ENCODE assay signal across 10 mouse cellular contexts in the genomic region with DNA sequence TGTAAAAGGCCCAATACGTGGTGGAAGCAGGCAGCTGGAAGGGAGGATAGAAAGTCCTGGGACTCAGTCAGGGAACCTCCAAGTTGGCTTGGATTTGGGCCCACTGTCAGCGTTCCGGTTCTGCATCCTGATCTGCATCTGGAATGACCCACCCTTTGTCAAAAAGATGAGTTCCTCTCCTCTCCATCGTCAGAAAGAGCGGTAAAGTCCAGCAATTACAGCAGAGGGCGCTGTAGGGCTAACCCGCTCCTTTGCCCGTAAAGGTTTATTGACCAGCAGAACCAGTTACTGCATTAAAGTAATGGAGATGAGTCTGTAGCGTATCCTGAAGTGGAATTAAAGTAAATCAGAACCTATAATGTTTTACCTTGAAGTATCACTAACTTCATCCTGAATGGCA. TPM values are rescaled to one million over a fixed set of nuclear protein-coding genes. Genes with fewer than 3 reads are reported as not detected.
A peak's percentile ranks its signal among the peaks of the same experiment; 100 is the strongest.
DNase-seq lines count a peak whose midpoint lies in the region; ATAC-seq and TF ChIP-seq lines count a peak whose summit lies in the region.
"Had no signal": no experiment of that assay in that cellular context is flagged by ENCODE, and none has a peak within 500 bp of the region (broad histone marks: within the 10 kb centered on the region; RNA-seq: fewer than 3 reads in every experiment).

No protein-coding gene starts in this region.

- H3K4me1 ChIP-seq in liver, adult 2 months (ENCODE audit: control insufficient read depth, insufficient read depth, low read length), result no peaks in the 10 kb centered on the region
- no peaks in the 10 kb centered on the region for H3K4me1 ChIP-seq in liver, embryonic 11.5 days (replicated peaks; ENCODE audit: control insufficient read depth, insufficient read depth, low read length)
- no peaks in the 10 kb centered on the region for H3K4me1 ChIP-seq in liver, embryonic 13.5 days (replicated peaks)
- H3K4me1 ChIP-seq: midbrain, embryonic 12.5 days had no signal

- no peak overlapping the region for H3K27ac ChIP-seq in liver, adult 2 months (replicated peaks; ENCODE audit: insufficient read depth, low read depth, low read length)
- no peak overlapping the region for H3K27ac ChIP-seq in liver, embryonic 11.5 days (ENCODE audit: low read depth, low read length)
- H3K27ac ChIP-seq in liver, embryonic 13.5 days, result no peak overlapping the region
- H3K27ac ChIP-seq: midbrain, embryonic 12.5 days had no signal

- no peaks in the 10 kb centered on the region for H3K27me3 ChIP-seq in liver, adult 2 months (ENCODE audit: control insufficient read depth, insufficient read depth, low read length)
- H3K27me3 ChIP-seq in liver, embryonic 11.5 days (replicated peaks; ENCODE audit: control insufficient read depth, insufficient read depth, low read length), result peaks cover 17% of the 10 kb centered on the region
- peaks cover 51% of the 10 kb centered on the region for H3K27me3 ChIP-seq in liver, embryonic 13.5 days
- H3K27me3 ChIP-seq: midbrain, embryonic 12.5 days had no signal

- TF ChIP-seq CTCF in liver, adult 2 months (IDR thresholded peaks at IDR 0.05; ENCODE audit: low read depth, low read length), result peak; percentile 68

- no peak overlapping the region for H3K4me3 ChIP-seq in liver, adult 2 months (ENCODE audit: insufficient read depth, low read depth, low read length)
- H3K4me3 ChIP-seq in liver, embryonic 11.5 days (ENCODE audit: low read depth, low read length), result no peak overlapping the region
- H3K4me3 ChIP-seq in liver, embryonic 13.5 days (replicated peaks), result no peak overlapping the region
- H3K4me3 ChIP-seq: midbrain, embryonic 12.5 days had no signal

- H3K9me3 ChIP-seq in liver, embryonic 11.5 days (ENCODE audit: control insufficient read depth, low read length), result no peaks in the 10 kb centered on the region
- H3K9me3 ChIP-seq in liver, embryonic 13.5 days (replicated peaks), result no peaks in the 10 kb centered on the region
- H3K9me3 ChIP-seq: midbrain, embryonic 12.5 days had no signal

- no peak for ATAC-seq in CD4-positive, CD25-positive, alpha-beta regulatory T cell, adult 4 months
- no peak for ATAC-seq in liver, embryonic 11.5 days (replicated peaks; ENCODE audit: low FRiP score)
- ATAC-seq in liver, embryonic 13.5 days (ENCODE audit: low read depth), result no peak

- DNase-seq in CD4-positive, CD25-positive, alpha-beta regulatory T cell, adult 2 months (ENCODE audit: low read depth, low spot score), result peak; percentile 76
- peak; percentile 42 for DNase-seq in liver, adult 2 months (ENCODE audit: extremely low read depth, low read depth, low spot score)
- DNase-seq in liver, embryonic 11.5 days (ENCODE audit: low spot score), result no peak
- peak; percentile 43 for DNase-seq in brain, adult 2 months (ENCODE audit: low read depth, low spot score)
- peak; percentile 57 for DNase-seq in gastrocnemius, postnatal 10 days
- peak; percentile 29 for DNase-seq in liver, embryonic 13.5 days
- peak; percentile 18 for DNase-seq in spleen, adult 12 weeks (ENCODE audit: low spot score)

- no peak overlapping the region for H3K4me2 ChIP-seq in liver, embryonic 11.5 days
- H3K4me2 ChIP-seq in liver, embryonic 13.5 days, result no peak overlapping the region
- H3K4me2 ChIP-seq: midbrain, embryonic 12.5 days had no signal

- H3K79me2 ChIP-seq in liver, adult 2 months (ENCODE audit: control insufficient read depth, insufficient read depth, low read length), result no peaks in the 10 kb centered on the region

- no peak overlapping the region for H3K9ac ChIP-seq in liver, adult 2 months (ENCODE audit: low read depth, low read length)
- H3K9ac ChIP-seq in liver, embryonic 11.5 days (ENCODE audit: low read depth, low read length), result no peak overlapping the region
- H3K9ac ChIP-seq in liver, embryonic 13.5 days, result no peak overlapping the region
- H3K9ac ChIP-seq: midbrain, embryonic 12.5 days had no signal

- 15% methylated on average over 9 of the region's 9 CpGs for WGBS in liver, adult 2 months
- WGBS in liver, embryonic 11.5 days, result 10% methylated on average over 9 of the region's 9 CpGs
- WGBS in liver, embryonic 13.5 days (ENCODE audit: insufficient replicate concordance), result 10% methylated on average over 9 of the region's 9 CpGs

- H3K36me3 ChIP-seq in liver, adult 2 months (ENCODE audit: control insufficient read depth, insufficient read depth, low read length), result no peaks in the 10 kb centered on the region
- no peaks in the 10 kb centered on the region for H3K36me3 ChIP-seq in liver, embryonic 11.5 days (ENCODE audit: control insufficient read depth, insufficient read depth, low read length)
- H3K36me3 ChIP-seq in liver, embryonic 13.5 days, result no peaks in the 10 kb centered on the region
- H3K36me3 ChIP-seq: midbrain, embryonic 12.5 days had no signal

- TF ChIP-seq POLR2A in liver, adult 2 months (IDR thresholded peaks at IDR 0.05; ENCODE audit: extremely low read depth, insufficient read depth, low read length), result no peak

RNA-seq across cellular contexts. Expression of a gene that starts 7.5 kb away (rescaled TPM):
- polyA plus RNA-seq in CD4-positive, CD25-positive, alpha-beta regulatory T cell, adult 4 months (2017; shearing (Covaris generic)), result 1,000 to 10,000 TPM; 1,268 to 1,417 TPM
- 160 and 197 TPM in 2 replicates for total RNA-seq in liver, adult 2 months (2014; rRNA removed)
- polyA plus RNA-seq in liver, adult 2 months (2012; rRNA removed), result 22.0 and 25.4 TPM in 2 replicates
- 1,827 and 1,921 TPM in 2 replicates for polyA plus RNA-seq in liver, embryonic 11.5 days (2014; fragmentation: Nextera tagmentation; extraction: Ambion mirVana)
- 100 to 1,000 TPM; 197 to 218 TPM for total RNA-seq in gastrocnemius, postnatal 10 days (2021)
- 964 and 1,030 TPM in 2 replicates for polyA plus RNA-seq in liver, embryonic 13.5 days (2015; fragmentation: Nextera tagmentation; extraction: Ambion mirVana)

RNA-seq across cellular contexts. Expression of a gene that starts 23.3 kb away (rescaled TPM):
- polyA plus RNA-seq in CD4-positive, CD25-positive, alpha-beta regulatory T cell, adult 4 months (2017; shearing (Covaris generic)), result not detected
- not detected in 2 replicates for total RNA-seq in liver, adult 2 months (2014; rRNA removed)
- polyA plus RNA-seq in liver, adult 2 months (2012; rRNA removed), result not detected in 2 replicates
- polyA plus RNA-seq in liver, embryonic 11.5 days (2014; fragmentation: Nextera tagmentation; extraction: Ambion mirVana), result 0.56 and 0.90 TPM in 2 replicates
- 1 to 10 TPM; 7.3 to 9.3 TPM for total RNA-seq in gastrocnemius, postnatal 10 days (2021)
- polyA plus RNA-seq in liver, embryonic 13.5 days (2015; fragmentation: Nextera tagmentation; extraction: Ambion mirVana), result 0.33 and 0.37 TPM in 2 replicates

RNA-seq across cellular contexts. Expression of a gene that starts 32.9 kb away (rescaled TPM):
- not detected for polyA plus RNA-seq in CD4-positive, CD25-positive, alpha-beta regulatory T cell, adult 4 months (2017; shearing (Covaris generic))
- not detected in 2 replicates for total RNA-seq in liver, adult 2 months (2014; rRNA removed)
- polyA plus RNA-seq in liver, adult 2 months (2012; rRNA removed), result not detected in 2 replicates
- polyA plus RNA-seq in liver, embryonic 11.5 days (2014; fragmentation: Nextera tagmentation; extraction: Ambion mirVana), result not detected in 2 replicates
- total RNA-seq in gastrocnemius, postnatal 10 days (2021), result not detected
- not detected in 2 replicates for polyA plus RNA-seq in liver, embryonic 13.5 days (2015; fragmentation: Nextera tagmentation; extraction: Ambion mirVana)
- polyA plus RNA-seq: gonadal fat pad, adult 2 months had no signal

Comparison
In these comparisons a context has a peak if more than half of its experiments do, and no peak if none do; other contexts are left out.
1. RNA of a gene that starts 7.5 kb away (polyA plus RNA-seq): 1,827 to 1,921 TPM in liver, embryonic 11.5 days, 1,268 to 1,417 TPM in CD4-positive, CD25-positive, alpha-beta regulatory T cell, adult 4 months and 964 to 1,030 TPM in liver, embryonic 13.5 days; 22.0 to 25.4 TPM in liver, adult 2 months; every median in the first group is over 10 times any median in the second.